Mouse (Mus musculus) megakaryocyte-erythroid progenitor cell, adult 5 weeks (primary cell): ENCODE results near the gene Olfr112. TPM values are rescaled to one million over a fixed set of nuclear protein-coding genes. Genes with fewer than 3 reads are reported as not detected.

Source experiments
- polyA plus RNA-seq: library from polyadenylated mRNA; stranded (reverse); fragments of >175 nt; gene quantifications from 2 replicates; pipeline ENCODE4 v1.2.3, GENCODE M21; 2012

The Olfr112 gene
- not detected in 2 replicates for polyA plus RNA-seq

GRCm38 (mm10) chr17:37569351-37569750 is at the start of gene Olfr112:
Olfr112 (minus strand) TSS chr17:37569451.

GRCm38 (mm10) chr17:37592643-37593042 is 23.4 kb upstream of the Olfr112 start, which contains the start of gene Olfr114:
Olfr114 (minus strand) TSS chr17:37592743.

GRCm38 (mm10) chr17:37577563-37577962 is 8.3 kb upstream of the Olfr112 start, which contains the start of gene Olfr113:
Olfr113 (minus strand) TSS chr17:37577663.

Other genes with a start within 250 kb of the Olfr112 start
- not detected in 2 replicates for gene Olfr103, start 229.8 kb downstream of the Olfr112 start, polyA plus RNA-seq
- gene Olfr104-ps, start 209.9 kb downstream of the Olfr112 start, polyA plus RNA-seq, result not detected in 2 replicates
- gene Olfr105-ps, start 190.4 kb downstream of the Olfr112 start, polyA plus RNA-seq, result 0.03 TPM in 1 of 2 replicates, not detected in the other
- not detected in 2 replicates for gene Olfr106-ps, start 179.1 kb downstream of the Olfr112 start, polyA plus RNA-seq
- gene Olfr107, start 170.2 kb downstream of the Olfr112 start, polyA plus RNA-seq, result not detected in 2 replicates
- not detected in 2 replicates for gene Olfr108, start 124.0 kb downstream of the Olfr112 start, polyA plus RNA-seq
- not detected in 2 replicates for gene Olfr109, start 110.5 kb downstream of the Olfr112 start, polyA plus RNA-seq
- not detected in 2 replicates for gene H2-M2, start 85.9 kb downstream of the Olfr112 start, polyA plus RNA-seq
- gene Olfr110, start 77.0 kb downstream of the Olfr112 start, polyA plus RNA-seq, result not detected in 2 replicates
- gene Olfr111, start 61.4 kb downstream of the Olfr112 start, polyA plus RNA-seq, result not detected in 2 replicates
- gene Olfr113, start 8.2 kb upstream of the Olfr112 start, polyA plus RNA-seq, result not detected in 2 replicates
- gene Olfr114, start 23.3 kb upstream of the Olfr112 start, polyA plus RNA-seq, result not detected in 2 replicates
- not detected in 2 replicates for gene Olfr115, start 57.7 kb upstream of the Olfr112 start, polyA plus RNA-seq
- not detected in 2 replicates for gene Olfr116, start 57.7 kb upstream of the Olfr112 start, polyA plus RNA-seq
- not detected in 2 replicates for gene Olfr117, start 94.3 kb upstream of the Olfr112 start, polyA plus RNA-seq
- not detected in 2 replicates for gene Olfr118, start 97.5 kb upstream of the Olfr112 start, polyA plus RNA-seq
- gene Olfr119, start 127.1 kb upstream of the Olfr112 start, polyA plus RNA-seq, result not detected in 2 replicates
- gene Olfr120, start 152.4 kb upstream of the Olfr112 start, polyA plus RNA-seq, result not detected in 2 replicates
- not detected in 2 replicates for gene Olfr121, start 179.4 kb upstream of the Olfr112 start, polyA plus RNA-seq
- gene Olfr122, start 199.2 kb upstream of the Olfr112 start, polyA plus RNA-seq, result not detected in 2 replicates
- gene Olfr123, start 224.1 kb upstream of the Olfr112 start, polyA plus RNA-seq, result not detected in 2 replicates
- gene Olfr124, start 230.4 kb upstream of the Olfr112 start, polyA plus RNA-seq, result not detected in 2 replicates